Mouse (Mus musculus): ENCODE measurements at regions not wholly inside any gene's neighbourhood (a gene's known extent, or its start where the extent isn't known, plus 50 kb on each side); places are given as distances from the start of the nearest gene placed in this dataset.

DNA sequence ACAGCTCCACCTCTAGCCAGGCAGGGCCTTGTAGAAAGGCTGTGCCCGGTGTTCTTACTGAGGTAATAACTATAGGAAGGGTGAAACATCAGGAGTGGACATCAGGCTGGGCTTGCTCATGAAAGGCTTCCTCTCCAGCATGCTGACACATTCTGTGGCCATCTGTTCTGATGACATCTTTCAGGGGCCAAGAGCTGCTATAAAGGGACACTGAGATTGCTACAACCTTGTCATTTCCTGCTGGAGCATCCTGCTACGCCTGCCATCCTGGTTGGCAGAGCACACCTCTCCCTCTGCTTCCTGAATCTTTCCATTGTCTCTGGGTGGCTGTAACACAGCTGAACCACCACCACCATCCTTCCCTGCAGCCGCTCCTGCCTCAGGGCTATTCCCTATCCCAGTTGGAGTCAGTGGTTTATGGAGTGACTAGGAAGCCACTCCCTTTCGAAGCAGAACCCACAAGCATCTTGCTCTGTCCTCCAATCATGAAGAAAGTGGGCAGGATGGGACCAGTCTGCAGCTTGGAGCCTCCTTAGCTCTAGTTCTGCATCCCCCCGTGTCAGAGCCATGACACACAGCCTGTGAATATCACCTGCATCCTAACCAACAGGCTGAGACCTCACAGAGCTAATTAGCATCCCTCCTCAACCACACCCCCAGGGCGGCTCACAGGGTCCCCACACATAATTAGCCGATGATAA is 154.6 kb downstream of the Irx2 start:
- Histone ChIP-seq H3K9ac (ENCODE audit: low read length) (no peak overlapping the region), H3K4me1 (replicated peaks; ENCODE audit: control insufficient read depth, insufficient read depth, low read length) (no peaks in the 10 kb centered on the region), H3K27ac (ENCODE audit: low read depth, low read length) (no peak overlapping the region), H3K27me3 (ENCODE audit: control insufficient read depth, insufficient read depth, low read length) (no peaks in the 10 kb centered on the region), H3K4me3 (ENCODE audit: low read depth, low read length) (no peak overlapping the region), H3K9me3 (ENCODE audit: control insufficient read depth, low read length) (no peaks in the 10 kb centered on the region), H3K36me3 (ENCODE audit: control insufficient read depth, insufficient read depth, low read length) (no peaks in the 10 kb centered on the region), H3K4me2 (ENCODE audit: low read depth, low read length, severe bottlenecking) (no peak overlapping the region)
- 66% methylated on average over 7 of the region's 7 CpGs for WGBS
- no peak for ATAC-seq (replicated peaks; ENCODE audit: low FRiP score)
- no peak for DNase-seq (ENCODE audit: low spot score)

DNA sequence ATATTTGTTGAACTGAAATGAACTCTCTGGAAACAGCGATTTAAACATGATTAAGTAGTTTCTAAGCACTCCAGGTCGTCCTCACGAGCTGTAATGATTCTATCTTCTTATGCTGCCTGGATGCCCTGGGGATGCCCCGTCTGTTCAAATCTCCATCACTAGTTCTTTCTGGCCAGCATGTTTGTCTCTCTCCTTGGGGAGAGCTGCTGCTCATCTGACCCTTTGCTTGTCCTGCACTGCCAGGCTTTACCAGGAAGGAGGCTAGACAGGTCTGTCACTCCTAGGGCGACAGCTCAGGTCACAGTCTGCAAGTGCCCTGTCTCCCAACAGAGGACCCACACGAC is 155.1 kb downstream of the Irx2 start:
- no peaks in the 10 kb centered on the region for H3K4me1 ChIP-seq (replicated peaks; ENCODE audit: control insufficient read depth, insufficient read depth, low read length)
- 59% methylated on average over 6 of the region's 6 CpGs for WGBS
- no peaks in the 10 kb centered on the region for H3K27me3 ChIP-seq (ENCODE audit: control insufficient read depth, insufficient read depth, low read length)
- no peak overlapping the region for H3K9ac ChIP-seq (ENCODE audit: low read length)
- H3K9me3 ChIP-seq (ENCODE audit: control insufficient read depth, low read length): no peaks in the 10 kb centered on the region
- no peak for ATAC-seq (replicated peaks; ENCODE audit: low FRiP score)
- no peak overlapping the region for H3K27ac ChIP-seq (ENCODE audit: low read depth, low read length)
- no peak for DNase-seq (ENCODE audit: low spot score)
- no peak overlapping the region for H3K4me3 ChIP-seq (ENCODE audit: low read depth, low read length)
- no peaks in the 10 kb centered on the region for H3K36me3 ChIP-seq (ENCODE audit: control insufficient read depth, insufficient read depth, low read length)
- H3K4me2 ChIP-seq (ENCODE audit: low read depth, low read length, severe bottlenecking): no peak overlapping the region

DNA sequence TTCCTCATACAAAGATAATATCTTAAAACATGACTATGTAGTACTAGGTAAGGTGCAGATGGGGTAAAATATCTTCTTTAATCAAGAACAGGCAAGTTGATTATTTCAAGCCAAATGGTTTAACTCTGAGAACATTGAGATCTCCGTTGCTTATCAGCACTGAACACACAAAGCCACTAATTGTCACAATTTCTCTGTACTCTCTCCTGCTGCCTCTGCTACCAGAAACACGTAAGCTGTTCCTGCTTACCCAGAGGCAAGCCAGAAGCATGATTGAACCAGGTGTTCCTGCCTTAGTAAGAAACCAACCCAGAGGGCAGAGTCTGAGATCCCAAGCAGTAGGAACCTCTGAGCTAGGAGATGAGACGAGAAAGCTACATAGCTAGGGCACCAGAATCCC is 164.1 kb downstream of the Irx2 start:
- no peak overlapping the region for H3K4me2 ChIP-seq (ENCODE audit: low read depth, low read length, severe bottlenecking)
- no peaks in the 10 kb centered on the region for H3K9me3 ChIP-seq (ENCODE audit: control insufficient read depth, low read length)
- 73% methylated on average over 3 of the region's 3 CpGs for WGBS
- no peak overlapping the region for H3K4me3 ChIP-seq (ENCODE audit: low read depth, low read length)
- H3K9ac ChIP-seq (ENCODE audit: low read length): no peak overlapping the region
- no peak for ATAC-seq (replicated peaks; ENCODE audit: low FRiP score)
- no peaks in the 10 kb centered on the region for H3K4me1 ChIP-seq (replicated peaks; ENCODE audit: control insufficient read depth, insufficient read depth, low read length)
- H3K27me3 ChIP-seq (ENCODE audit: control insufficient read depth, insufficient read depth, low read length): no peaks in the 10 kb centered on the region; the same call in 1 of the 2 replicates
- no peaks in the 10 kb centered on the region for H3K36me3 ChIP-seq (ENCODE audit: control insufficient read depth, insufficient read depth, low read length)
- DNase-seq (ENCODE audit: low spot score): no peak
- H3K27ac ChIP-seq (ENCODE audit: low read depth, low read length): no peak overlapping the region

GRCm38 (mm10) chr13:72800021-72800420 is 171.4 kb downstream of the Irx2 start:
- Histone ChIP-seq H3K27me3 (ENCODE audit: control insufficient read depth, insufficient read depth, low read length) (0 out of 2 replicates have a peak, but pooled peaks cover 2% of the 10 kb centered on the region), H3K27ac (ENCODE audit: low read depth, low read length) (no peak overlapping the region), H3K4me1 (replicated peaks; ENCODE audit: control insufficient read depth, insufficient read depth, low read length) (no peaks in the 10 kb centered on the region; the same call in 1 of the 2 replicates), H3K9me3 (ENCODE audit: control insufficient read depth, low read length) (no peaks in the 10 kb centered on the region), H3K36me3 (ENCODE audit: control insufficient read depth, insufficient read depth, low read length) (no peaks in the 10 kb centered on the region), H3K4me2 (ENCODE audit: low read depth, low read length, severe bottlenecking) (no peak overlapping the region), H3K4me3 (ENCODE audit: low read depth, low read length) (no peak overlapping the region), H3K9ac (ENCODE audit: low read length) (no peak overlapping the region)
- 14% methylated on average over 8 of the region's 8 CpGs for WGBS
- ATAC-seq (replicated peaks; ENCODE audit: low FRiP score): no peak
- DNase-seq (ENCODE audit: low spot score): no peak

DNA sequence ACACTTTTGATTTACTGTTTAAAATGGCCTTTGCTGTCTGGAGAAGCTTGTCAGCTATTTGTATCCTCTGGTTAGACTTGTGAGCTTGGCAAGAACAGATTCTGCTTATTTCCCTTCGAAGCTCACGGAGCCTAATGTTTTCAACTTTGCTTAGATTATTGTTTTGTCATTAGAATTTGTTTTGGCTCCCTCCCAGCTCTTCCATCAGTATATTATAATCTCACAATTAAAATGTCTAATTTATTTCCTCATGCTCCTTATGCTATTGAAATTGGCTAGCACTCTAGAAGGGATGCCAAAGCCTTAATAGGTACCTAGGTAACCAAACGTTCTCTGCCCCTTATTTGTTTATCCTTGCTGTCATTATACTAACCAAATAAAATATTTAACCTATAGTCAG is 171.9 kb downstream of the Irx2 start:
- H3K4me1 ChIP-seq (replicated peaks; ENCODE audit: control insufficient read depth, insufficient read depth, low read length): no peaks in the 10 kb centered on the region; the same call in 1 of the 2 replicates
- H3K27ac ChIP-seq (ENCODE audit: low read depth, low read length): no peak overlapping the region
- no peak overlapping the region for H3K4me3 ChIP-seq (ENCODE audit: low read depth, low read length)
- ATAC-seq (replicated peaks; ENCODE audit: low FRiP score) (no peak), DNase-seq (ENCODE audit: low spot score) (no peak)
- 0 out of 2 replicates have a peak, but pooled peaks cover 2% of the 10 kb centered on the region for H3K27me3 ChIP-seq (ENCODE audit: control insufficient read depth, insufficient read depth, low read length)
- 70% methylated on average over 3 of the region's 3 CpGs for WGBS
- no peak overlapping the region for H3K9ac ChIP-seq (ENCODE audit: low read length)
- H3K4me2 ChIP-seq (ENCODE audit: low read depth, low read length, severe bottlenecking): no peak overlapping the region
- no peaks in the 10 kb centered on the region for H3K9me3 ChIP-seq (ENCODE audit: control insufficient read depth, low read length)
- H3K36me3 ChIP-seq (ENCODE audit: control insufficient read depth, insufficient read depth, low read length): no peaks in the 10 kb centered on the region

- Histone ChIP-seq H3K4me2 (ENCODE audit: low read depth, low read length, severe bottlenecking) (no peak overlapping the region), H3K9me3 (ENCODE audit: control insufficient read depth, low read length) (no peaks in the 10 kb centered on the region), H3K4me3 (ENCODE audit: low read depth, low read length) (no peak overlapping the region), H3K9ac (ENCODE audit: low read length) (no peak overlapping the region), H3K36me3 (ENCODE audit: control insufficient read depth, insufficient read depth, low read length) (no peaks in the 10 kb centered on the region), H3K27ac (ENCODE audit: low read depth, low read length) (no peak overlapping the region), H3K4me1 (replicated peaks; ENCODE audit: control insufficient read depth, insufficient read depth, low read length) (no peaks in the 10 kb centered on the region; the same call in 1 of the 2 replicates), H3K27me3 (ENCODE audit: control insufficient read depth, insufficient read depth, low read length) (0 out of 2 replicates have a peak, but pooled peaks cover 2% of the 10 kb centered on the region)
- 43% methylated on average over 11 of the region's 11 CpGs for WGBS
- no peak for ATAC-seq (replicated peaks; ENCODE audit: low FRiP score)
- DNase-seq (ENCODE audit: low spot score): no peak
Observed at GRCm38 (mm10) chr13:72803374-72803773, 174.8 kb downstream of the Irx2 start.

GRCm38 (mm10) chr13:72809226-72809625 is 180.6 kb downstream of the Irx2 start:
- no peak overlapping the region for H3K4me2 ChIP-seq (ENCODE audit: low read depth, low read length, severe bottlenecking)
- H3K9ac ChIP-seq (ENCODE audit: low read length): no peak overlapping the region
- no peak for ATAC-seq (replicated peaks; ENCODE audit: low FRiP score)
- WGBS: 88% methylated on average over 3 of the region's 3 CpGs
- H3K27me3 ChIP-seq (ENCODE audit: control insufficient read depth, insufficient read depth, low read length): peaks cover 14% of the 10 kb centered on the region; the same call in 1 of the 2 replicates
- no peaks in the 10 kb centered on the region for H3K36me3 ChIP-seq (ENCODE audit: control insufficient read depth, insufficient read depth, low read length)
- no peaks in the 10 kb centered on the region for H3K4me1 ChIP-seq (replicated peaks; ENCODE audit: control insufficient read depth, insufficient read depth, low read length)
- H3K27ac ChIP-seq (ENCODE audit: low read depth, low read length): no peak overlapping the region
- DNase-seq (ENCODE audit: low spot score): no peak
- no peak overlapping the region for H3K4me3 ChIP-seq (ENCODE audit: low read depth, low read length)
- no peaks in the 10 kb centered on the region for H3K9me3 ChIP-seq (ENCODE audit: control insufficient read depth, low read length)

GRCm38 (mm10) chr13:72810626-72811025 is 182.0 kb downstream of the Irx2 start:
- WGBS: 89% methylated on average over 1 of the region's 1 CpGs
- ATAC-seq (replicated peaks; ENCODE audit: low FRiP score) (no peak), DNase-seq (ENCODE audit: low spot score) (no peak)
- H3K4me2 ChIP-seq (ENCODE audit: low read depth, low read length, severe bottlenecking): no peak overlapping the region
- H3K4me3 ChIP-seq (ENCODE audit: low read depth, low read length): no peak overlapping the region
- H3K9ac ChIP-seq (ENCODE audit: low read length): no peak overlapping the region
- H3K36me3 ChIP-seq (ENCODE audit: control insufficient read depth, insufficient read depth, low read length): no peaks in the 10 kb centered on the region
- H3K27ac ChIP-seq (ENCODE audit: low read depth, low read length): no peak overlapping the region
- no peaks in the 10 kb centered on the region for H3K9me3 ChIP-seq (ENCODE audit: control insufficient read depth, low read length)
- H3K27me3 ChIP-seq (ENCODE audit: control insufficient read depth, insufficient read depth, low read length): peaks cover 18% of the 10 kb centered on the region; the same call in 1 of the 2 replicates
- H3K4me1 ChIP-seq (replicated peaks; ENCODE audit: control insufficient read depth, insufficient read depth, low read length): peaks cover 3% of the 10 kb centered on the region; the same call in 1 of the 2 replicates

DNA sequence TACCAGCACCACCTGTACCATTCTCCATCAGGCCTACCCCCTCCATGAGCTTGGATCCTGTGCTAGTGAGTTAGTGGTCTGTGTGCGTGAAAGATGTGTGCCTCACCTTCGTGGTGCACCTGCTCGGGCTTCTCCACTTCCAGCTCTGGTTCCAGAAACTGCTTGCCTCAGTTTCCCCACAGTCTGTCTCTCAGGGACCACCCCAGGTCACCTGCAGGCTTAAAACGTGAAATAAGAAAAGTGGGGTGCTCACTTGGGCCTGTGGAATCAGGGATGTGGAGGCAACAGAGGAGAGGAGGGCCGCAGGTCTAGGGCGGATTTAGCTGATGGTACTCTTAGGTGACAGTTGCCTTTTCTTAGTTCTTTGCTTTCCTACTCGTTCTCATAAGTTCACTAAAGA is 186.0 kb downstream of the Irx2 start:
- no peak for ATAC-seq (replicated peaks; ENCODE audit: low FRiP score)
- Histone ChIP-seq H3K27me3 (ENCODE audit: control insufficient read depth, insufficient read depth, low read length) (peaks cover 46% of the 10 kb centered on the region), H3K4me1 (replicated peaks; ENCODE audit: control insufficient read depth, insufficient read depth, low read length) (peaks cover 3% of the 10 kb centered on the region; the same call in 1 of the 2 replicates), H3K27ac (ENCODE audit: low read depth, low read length) (no peak overlapping the region), H3K9ac (ENCODE audit: low read length) (no peak overlapping the region), H3K36me3 (ENCODE audit: control insufficient read depth, insufficient read depth, low read length) (no peaks in the 10 kb centered on the region), H3K9me3 (ENCODE audit: control insufficient read depth, low read length) (no peaks in the 10 kb centered on the region), H3K4me3 (ENCODE audit: low read depth, low read length) (no peak overlapping the region), H3K4me2 (ENCODE audit: low read depth, low read length, severe bottlenecking) (no peak overlapping the region)
- DNase-seq (ENCODE audit: low spot score): no peak
- WGBS: 31% methylated on average over 7 of the region's 7 CpGs

Data from forebrain, embryonic 11.5 days (tissue).